Mouse (Mus musculus): ENCODE results near the gene Hdlbp. TPM values are rescaled to one million over a fixed set of nuclear protein-coding genes. Genes with fewer than 3 reads are reported as not detected.

Hdlbp gene
- polyA plus RNA-seq, 1 experiment from 2014 or later, result 117 TPM

Other genes with a start within 250 kb of the Hdlbp start
- 1.5 and 4.0 TPM in 2 replicates for gene Sned1, start 243.0 kb downstream of the Hdlbp start, polyA plus RNA-seq (2014; fragmentation: Nextera tagmentation; extraction: Ambion mirVana)
- gene Mterf4, start 172.9 kb downstream of the Hdlbp start, polyA plus RNA-seq (2014; fragmentation: Nextera tagmentation; extraction: Ambion mirVana), result 33.0 and 35.3 TPM in 2 replicates
- 79.4 and 89.3 TPM in 2 replicates for gene Ppp1r7, start 136.0 kb downstream of the Hdlbp start, polyA plus RNA-seq (2014; fragmentation: Nextera tagmentation; extraction: Ambion mirVana)
- gene Pask, start 135.3 kb downstream of the Hdlbp start, polyA plus RNA-seq (2014; fragmentation: Nextera tagmentation; extraction: Ambion mirVana), result 12.1 and 12.2 TPM in 2 replicates
- 0.23 TPM in 1 of 2 replicates, not detected in the other for gene Ano7, start 104.9 kb downstream of the Hdlbp start, polyA plus RNA-seq (2014; fragmentation: Nextera tagmentation; extraction: Ambion mirVana)
- 4.6 and 6.0 TPM in 2 replicates for gene Farp2, start 33.3 kb upstream of the Hdlbp start, polyA plus RNA-seq (2014; fragmentation: Nextera tagmentation; extraction: Ambion mirVana)
- gene Stk25, start 179.8 kb upstream of the Hdlbp start, polyA plus RNA-seq (2014; fragmentation: Nextera tagmentation; extraction: Ambion mirVana), result 227 and 232 TPM in 2 replicates
- gene Bok, start 206.8 kb upstream of the Hdlbp start, polyA plus RNA-seq (2014; fragmentation: Nextera tagmentation; extraction: Ambion mirVana), result 29.4 and 30.6 TPM in 2 replicates